10 mouse cellular contexts compared by ENCODE assay signal in the genomic region with DNA sequence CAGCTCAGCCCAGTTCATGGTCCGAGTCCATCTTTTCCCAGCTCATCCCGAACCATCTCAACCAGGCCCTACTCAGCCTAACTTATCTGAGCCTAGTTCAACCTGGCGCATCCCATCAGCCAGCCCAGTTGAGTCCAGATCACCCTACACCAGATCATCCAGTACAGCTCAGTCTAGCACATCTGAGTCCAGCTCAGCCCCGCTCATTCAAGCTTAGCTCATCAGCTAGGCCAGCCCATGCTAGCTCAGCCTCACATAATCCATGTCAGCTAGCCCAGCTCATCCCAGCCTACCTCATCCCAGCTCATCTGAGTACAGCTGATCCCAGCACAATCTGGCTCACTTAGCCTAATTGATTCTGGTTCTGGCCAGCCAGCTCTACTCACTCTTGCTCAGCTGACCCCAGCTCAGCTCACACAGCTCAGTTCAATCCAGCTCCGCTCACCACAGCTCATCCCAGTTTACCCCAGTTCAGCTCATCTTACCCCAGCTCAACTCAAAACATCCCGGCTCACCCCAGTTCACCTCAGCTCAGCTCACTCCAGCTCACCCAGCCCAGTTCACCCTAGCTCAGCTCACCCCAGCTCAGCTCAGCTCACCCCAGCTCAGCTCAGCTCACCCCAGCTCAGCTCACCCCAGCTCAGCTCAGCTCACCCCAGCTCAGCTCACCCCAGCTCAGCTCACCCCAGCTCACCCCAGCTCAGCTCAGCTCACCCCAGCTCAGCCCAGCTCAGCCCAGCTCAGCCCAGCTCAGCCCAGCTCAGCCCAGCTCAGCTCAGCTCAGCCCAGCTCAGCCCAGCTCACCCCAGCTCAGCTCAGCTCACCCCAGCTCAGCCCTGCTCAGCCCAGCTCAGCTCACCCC.
A peak's percentile ranks its signal among the peaks of the same experiment; 100 is the strongest.
DNase-seq lines count a peak whose midpoint lies in the region; ATAC-seq and TF ChIP-seq lines count a peak whose summit lies in the region.
"Had no signal": no experiment of that assay in that cellular context is flagged by ENCODE, and none has a peak within 500 bp of the region (broad histone marks: within the 10 kb centered on the region; RNA-seq: fewer than 3 reads in every experiment).

No protein-coding gene starts in this region.

- H3K36me3 ChIP-seq in kidney, embryonic 16.5 days (ENCODE audit: insufficient read depth, low read length), result no peaks in the 10 kb centered on the region
- no peaks in the 10 kb centered on the region for H3K36me3 ChIP-seq in liver, postnatal 0 days (replicated peaks; ENCODE audit: insufficient read depth, low read length)
- H3K36me3 ChIP-seq: liver, embryonic 13.5 days; midbrain, embryonic 15.5 days had no signal

- TF ChIP-seq CTCF in liver, postnatal 0 days (IDR thresholded peaks at IDR 0.05; ENCODE audit: low read depth), result no peak

- 83% methylated on average over 6 of the region's 6 CpGs for WGBS in kidney, embryonic 16.5 days
- 74% methylated on average over 6 of the region's 6 CpGs for WGBS in liver, postnatal 0 days (ENCODE audit: insufficient replicate concordance)

- no peaks in the 10 kb centered on the region for H3K27me3 ChIP-seq in kidney, embryonic 16.5 days (ENCODE audit: insufficient read depth, low read length)
- no peaks in the 10 kb centered on the region for H3K27me3 ChIP-seq in liver, postnatal 0 days (ENCODE audit: insufficient read depth, low read length)
- H3K27me3 ChIP-seq: liver, embryonic 13.5 days; midbrain, embryonic 15.5 days had no signal

- no peak for TF ChIP-seq EP300 in liver, postnatal 0 days (IDR thresholded peaks at IDR 0.05; ENCODE audit: low read depth)

- H3K4me3 ChIP-seq in kidney, embryonic 16.5 days (ENCODE audit: low read length), result no peak overlapping the region
- peak overlapping the region; percentile 26 for H3K4me3 ChIP-seq in liver, postnatal 0 days (ENCODE audit: low read depth, low read length)
- H3K4me3 ChIP-seq: liver, embryonic 13.5 days; midbrain, embryonic 15.5 days had no signal

- H3K9me3 ChIP-seq in kidney, embryonic 16.5 days (ENCODE audit: low read length), result no peaks in the 10 kb centered on the region
- no peaks in the 10 kb centered on the region for H3K9me3 ChIP-seq in liver, postnatal 0 days (ENCODE audit: low read length)
- H3K9me3 ChIP-seq: liver, embryonic 13.5 days; midbrain, embryonic 15.5 days had no signal

- H3K4me1 ChIP-seq in kidney, embryonic 16.5 days (ENCODE audit: insufficient read depth, low read length), result no peaks in the 10 kb centered on the region
- no peaks in the 10 kb centered on the region for H3K4me1 ChIP-seq in liver, postnatal 0 days (ENCODE audit: insufficient read depth)
- H3K4me1 ChIP-seq: liver, embryonic 13.5 days; midbrain, embryonic 15.5 days had no signal

- H3K27ac ChIP-seq in kidney, embryonic 16.5 days (ENCODE audit: low read length), result no peak overlapping the region
- 0 out of 2 replicates have a peak overlapping the region, but pooled peaks have one; percentile 55 for H3K27ac ChIP-seq in liver, postnatal 0 days (ENCODE audit: low read depth)
- H3K27ac ChIP-seq: liver, embryonic 13.5 days; midbrain, embryonic 15.5 days had no signal

- peak; percentile 22 for DNase-seq in adrenal gland, postnatal 25 days
- no peak for DNase-seq in adrenal gland, postnatal 10 days
- no peak for DNase-seq in kidney, adult 11 months
- peak; percentile 51 for DNase-seq in CD4-positive helper T cell, adult 2 months (ENCODE audit: low read depth, low spot score)
- no peak for DNase-seq in liver, postnatal 0 days
- DNase-seq in cerebellum, adult 11 months, result no peak
- no peak for DNase-seq in embryo, embryonic 9.5 days (ENCODE audit: extremely low spot score)
- DNase-seq: liver, embryonic 13.5 days had no signal

- no peak overlapping the region for H3K4me2 ChIP-seq in kidney, embryonic 16.5 days (replicated peaks; ENCODE audit: low read depth, low read length)
- peak overlapping the region; percentile 47 for H3K4me2 ChIP-seq in liver, postnatal 0 days (ENCODE audit: low read depth, low read length)
- H3K4me2 ChIP-seq: liver, embryonic 13.5 days; midbrain, embryonic 15.5 days had no signal

- ATAC-seq in kidney, embryonic 16.5 days (ENCODE audit: low FRiP score, low TSS enrichment), result peak; percentile 49; the same call in 1 of the 2 replicates
- no peak for ATAC-seq in liver, postnatal 0 days
- ATAC-seq: midbrain, embryonic 15.5 days had no signal

- H3K9ac ChIP-seq in kidney, embryonic 16.5 days (replicated peaks; ENCODE audit: low read length), result no peak overlapping the region
- H3K9ac ChIP-seq in liver, postnatal 0 days (replicated peaks), result peak overlapping the region; percentile 58
- H3K9ac ChIP-seq: liver, embryonic 13.5 days; midbrain, embryonic 15.5 days had no signal

Comparison
In these comparisons a context has a peak if more than half of its experiments do, and no peak if none do; other contexts are left out.
1. DNase-seq: peak in adrenal gland, postnatal 25 days (single experiment) and CD4-positive helper T cell, adult 2 months (single experiment); none in adrenal gland, postnatal 10 days (single experiment), kidney, adult 11 months (single experiment), liver, postnatal 0 days (single experiment), cerebellum, adult 11 months (single experiment) and embryo, embryonic 9.5 days (single experiment).